Mouse (Mus musculus): ENCODE data around the gene Ank3. TPM values are rescaled to one million over a fixed set of nuclear protein-coding genes. Genes with fewer than 3 reads are reported as not detected.

Gene Ank3
- polyA plus RNA-seq, 1 experiment from 2014 or later = 38.7 TPM

- WGBS = 94% methylated on average over 6 of the region's 6 CpGs
- no peak for ATAC-seq (ENCODE audit: insufficient number of reproducible peaks, insufficient read depth, low FRiP score, low TSS enrichment)
These were observed 86.7 kb downstream of the Ank3 start for GRCm38 (mm10) chr10:69485191-69485786.

GRCm38 (mm10) chr10:69490182-69490581 lies 91.6 kb downstream of the Ank3 start:
- Histone ChIP-seq H3K9me3 (no peaks in the 10 kb centered on the region), H3K27ac (no peak overlapping the region), H3K36me3 (no peaks in the 10 kb centered on the region), H3K27me3 (no peaks in the 10 kb centered on the region), H3K4me2 (replicated peaks) (no peak overlapping the region), H3K9ac (no peak overlapping the region), H3K4me1 (no peaks in the 10 kb centered on the region), H3K4me3 (no peak overlapping the region)
- WGBS = 75% methylated on average over 5 of the region's 5 CpGs
- no peak for ATAC-seq (ENCODE audit: insufficient number of reproducible peaks, insufficient read depth, low FRiP score, low TSS enrichment)

More at GRCm38 (mm10) chr10:69485191-69485786, 86.7 kb downstream of the Ank3 start:
- H3K9me3 ChIP-seq = no peaks in the 10 kb centered on the region
- no peaks in the 10 kb centered on the region for H3K4me1 ChIP-seq
- no peak overlapping the region for H3K27ac ChIP-seq
- H3K4me3 ChIP-seq = no peak overlapping the region
- H3K4me2 ChIP-seq (replicated peaks) = no peak overlapping the region
- H3K36me3 ChIP-seq = no peaks in the 10 kb centered on the region
- H3K9ac ChIP-seq = no peak overlapping the region
- no peaks in the 10 kb centered on the region for H3K27me3 ChIP-seq

DNA sequence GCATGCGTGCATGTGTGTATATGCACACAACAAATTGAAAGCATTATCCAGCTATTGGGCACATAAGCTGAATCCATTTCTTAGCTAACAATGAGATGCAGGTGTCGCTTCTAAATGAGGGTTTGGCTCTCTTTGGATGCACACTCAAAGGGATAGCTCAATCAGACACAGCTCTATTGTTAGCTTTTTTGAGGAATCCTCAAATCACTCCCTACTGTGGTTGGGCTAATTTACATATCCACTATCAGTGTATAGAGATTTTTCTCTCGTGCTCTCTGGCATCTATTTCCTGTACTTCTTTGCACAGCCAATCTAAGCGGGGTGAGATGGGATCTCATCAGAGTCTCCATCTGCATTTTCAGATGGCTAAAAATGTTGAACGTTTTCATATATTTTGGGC lies 93.4 kb downstream of the Ank3 start:
- no peak overlapping the region for H3K4me2 ChIP-seq (replicated peaks)
- no peaks in the 10 kb centered on the region for H3K36me3 ChIP-seq
- H3K27me3 ChIP-seq = no peaks in the 10 kb centered on the region
- WGBS = 79% methylated on average over 5 of the region's 5 CpGs
- no peak overlapping the region for H3K27ac ChIP-seq
- no peaks in the 10 kb centered on the region for H3K9me3 ChIP-seq
- no peak overlapping the region for H3K9ac ChIP-seq
- ATAC-seq (ENCODE audit: insufficient number of reproducible peaks, insufficient read depth, low FRiP score, low TSS enrichment) = no peak
- no peaks in the 10 kb centered on the region for H3K4me1 ChIP-seq
- H3K4me3 ChIP-seq = no peak overlapping the region

- ATAC-seq (ENCODE audit: insufficient number of reproducible peaks, insufficient read depth, low FRiP score, low TSS enrichment) = no peak
These were observed 98.8 kb downstream of the Ank3 start for GRCm38 (mm10) chr10:69497382-69497781.

GRCm38 (mm10) chr10:69500171-69500860 lies 101.7 kb downstream of the Ank3 start:
- WGBS = 46% methylated on average over 11 of the region's 11 CpGs
- Histone ChIP-seq H3K9ac (no peak overlapping the region), H3K27ac (no peak overlapping the region), H3K4me3 (no peak overlapping the region), H3K36me3 (no peaks in the 10 kb centered on the region), H3K4me1 (peaks cover 13% of the 10 kb centered on the region; the same call in 1 of the 2 replicates), H3K27me3 (no peaks in the 10 kb centered on the region), H3K9me3 (no peaks in the 10 kb centered on the region), H3K4me2 (replicated peaks) (no peak overlapping the region)
- no peak for ATAC-seq (ENCODE audit: insufficient number of reproducible peaks, insufficient read depth, low FRiP score, low TSS enrichment)

More at GRCm38 (mm10) chr10:69497382-69497781, 98.8 kb downstream of the Ank3 start:
- no peak overlapping the region for H3K4me3 ChIP-seq
- H3K9me3 ChIP-seq = no peaks in the 10 kb centered on the region
- no peaks in the 10 kb centered on the region for H3K36me3 ChIP-seq
- H3K27ac ChIP-seq = no peak overlapping the region
- H3K4me2 ChIP-seq (replicated peaks) = no peak overlapping the region
- H3K9ac ChIP-seq = no peak overlapping the region
- peaks cover 13% of the 10 kb centered on the region; the same call in 1 of the 2 replicates for H3K4me1 ChIP-seq
- H3K27me3 ChIP-seq = no peaks in the 10 kb centered on the region
- WGBS = 90% methylated on average over 17 of the region's 17 CpGs

DNA sequence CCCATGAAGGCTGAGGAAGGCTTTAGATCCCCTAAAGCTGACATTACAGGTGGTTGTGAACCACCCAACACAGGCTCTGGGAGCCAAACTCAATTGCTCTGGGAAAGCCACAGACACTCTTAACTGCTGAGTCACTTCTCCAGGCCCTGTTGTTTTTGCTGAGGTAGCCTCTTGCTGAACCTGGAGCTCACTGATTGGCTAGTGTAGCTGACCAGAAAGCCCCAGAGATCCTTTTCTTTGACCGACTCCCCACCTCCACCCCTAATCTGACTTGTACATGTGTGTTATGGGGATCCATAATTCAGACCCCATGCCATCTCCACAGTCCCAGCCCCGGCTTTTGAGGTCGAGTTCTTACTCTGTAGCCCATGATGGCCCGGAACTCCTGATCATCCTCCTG lies 105.2 kb downstream of the Ank3 start:
- H3K9me3 ChIP-seq = no peaks in the 10 kb centered on the region
- H3K27ac ChIP-seq = no peak overlapping the region
- no peaks in the 10 kb centered on the region for H3K27me3 ChIP-seq
- no peak overlapping the region for H3K9ac ChIP-seq
- no peak overlapping the region for H3K4me3 ChIP-seq
- no peak overlapping the region for H3K4me2 ChIP-seq (replicated peaks)
- no peaks in the 10 kb centered on the region for H3K36me3 ChIP-seq
- H3K4me1 ChIP-seq = peaks cover 13% of the 10 kb centered on the region; the same call in 1 of the 2 replicates
- ATAC-seq (ENCODE audit: insufficient number of reproducible peaks, insufficient read depth, low FRiP score, low TSS enrichment) = no peak
- 89% methylated on average over 4 of the region's 4 CpGs for WGBS

- Histone ChIP-seq H3K27me3 (no peaks in the 10 kb centered on the region), H3K9ac (no peak overlapping the region), H3K4me1 (no peaks in the 10 kb centered on the region), H3K9me3 (no peaks in the 10 kb centered on the region), H3K36me3 (no peaks in the 10 kb centered on the region), H3K4me3 (no peak overlapping the region), H3K4me2 (replicated peaks) (no peak overlapping the region), H3K27ac (no peak overlapping the region)
- 87% methylated on average over 8 of the region's 8 CpGs for WGBS
- no peak for ATAC-seq (ENCODE audit: insufficient number of reproducible peaks, insufficient read depth, low FRiP score, low TSS enrichment)
These were observed 109.1 kb downstream of the Ank3 start for GRCm38 (mm10) chr10:69507719-69508118.

GRCm38 (mm10) chr10:69510392-69510791 lies 111.8 kb downstream of the Ank3 start:
- Histone ChIP-seq H3K4me1 (no peaks in the 10 kb centered on the region), H3K27me3 (no peaks in the 10 kb centered on the region), H3K4me3 (no peak overlapping the region), H3K27ac (no peak overlapping the region), H3K36me3 (no peaks in the 10 kb centered on the region), H3K9ac (no peak overlapping the region), H3K9me3 (no peaks in the 10 kb centered on the region), H3K4me2 (replicated peaks) (no peak overlapping the region)
- WGBS = 86% methylated on average over 8 of the region's 8 CpGs
- no peak for ATAC-seq (ENCODE audit: insufficient number of reproducible peaks, insufficient read depth, low FRiP score, low TSS enrichment)

- Histone ChIP-seq H3K9ac (no peak overlapping the region), H3K9me3 (no peaks in the 10 kb centered on the region), H3K4me1 (no peaks in the 10 kb centered on the region), H3K36me3 (no peaks in the 10 kb centered on the region), H3K27ac (no peak overlapping the region), H3K4me3 (no peak overlapping the region), H3K27me3 (no peaks in the 10 kb centered on the region), H3K4me2 (replicated peaks) (no peak overlapping the region)
- no peak for ATAC-seq (ENCODE audit: insufficient number of reproducible peaks, insufficient read depth, low FRiP score, low TSS enrichment)
- 74% methylated on average over 1 of the region's 1 CpGs for WGBS
These were observed 112.7 kb downstream of the Ank3 start for GRCm38 (mm10) chr10:69511234-69511633.

- Histone ChIP-seq H3K27ac (peak overlapping the region; percentile 69), H3K4me3 (no peak overlapping the region), H3K27me3 (no peaks in the 10 kb centered on the region), H3K9ac (no peak overlapping the region), H3K4me1 (peaks cover 4% of the 10 kb centered on the region; the same call in 1 of the 2 replicates), H3K9me3 (no peaks in the 10 kb centered on the region), H3K4me2 (replicated peaks) (no peak overlapping the region), H3K36me3 (no peaks in the 10 kb centered on the region)
- 43% methylated on average over 4 of the region's 4 CpGs for WGBS
- ATAC-seq (ENCODE audit: insufficient number of reproducible peaks, insufficient read depth, low FRiP score, low TSS enrichment) = no peak
These were observed 123.4 kb downstream of the Ank3 start for GRCm38 (mm10) chr10:69521977-69522376.

GRCm38 (mm10) chr10:69523202-69523601 lies 124.6 kb downstream of the Ank3 start:
- Histone ChIP-seq H3K4me1 (peaks cover 4% of the 10 kb centered on the region; the same call in 1 of the 2 replicates), H3K4me3 (no peak overlapping the region), H3K27ac (no peak overlapping the region), H3K9ac (no peak overlapping the region), H3K4me2 (replicated peaks) (no peak overlapping the region), H3K9me3 (no peaks in the 10 kb centered on the region), H3K36me3 (no peaks in the 10 kb centered on the region), H3K27me3 (no peaks in the 10 kb centered on the region)
- ATAC-seq (ENCODE audit: insufficient number of reproducible peaks, insufficient read depth, low FRiP score, low TSS enrichment) = no peak
- WGBS = 79% methylated on average over 3 of the region's 3 CpGs

DNA sequence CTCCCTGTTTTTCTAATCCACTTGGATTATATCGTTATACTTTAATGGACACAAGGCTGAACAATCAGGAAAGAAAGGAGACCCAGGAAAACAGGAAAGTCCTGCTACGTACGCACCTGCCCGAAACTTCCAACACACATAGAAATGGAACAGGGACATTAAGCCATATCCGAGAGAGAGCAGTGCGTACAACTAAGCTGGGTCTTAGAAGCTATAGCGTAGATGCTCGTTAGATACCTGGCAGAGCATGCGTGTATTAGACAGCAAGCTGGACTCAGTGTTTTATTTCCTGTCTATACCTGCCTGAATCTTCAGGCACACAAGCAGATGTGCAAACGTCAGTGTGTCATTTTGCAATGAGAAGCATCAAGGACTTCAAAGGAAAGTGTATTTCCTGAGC lies 128.7 kb downstream of the Ank3 start:
- Histone ChIP-seq H3K36me3 (no peaks in the 10 kb centered on the region), H3K9ac (no peak overlapping the region), H3K27me3 (no peaks in the 10 kb centered on the region), H3K4me1 (peaks cover 2% of the 10 kb centered on the region; the same call in 1 of the 2 replicates), H3K4me2 (replicated peaks) (no peak overlapping the region), H3K27ac (no peak overlapping the region), H3K9me3 (no peaks in the 10 kb centered on the region), H3K4me3 (no peak overlapping the region)
- no peak for ATAC-seq (ENCODE audit: insufficient number of reproducible peaks, insufficient read depth, low FRiP score, low TSS enrichment)
- WGBS = 78% methylated on average over 10 of the region's 10 CpGs
